Mouse (Mus musculus) kidney, postnatal 36 days (tissue): ENCODE results near the gene Fig4.

Experiments used
- DNase-seq, 2 experiments: peaks; one replicate each; pipeline ENCODE4 v3.0.0; 2021 to 2022; ENCODE audit warnings: mixed read lengths in 2 of 2

The Fig4 gene

DNA sequence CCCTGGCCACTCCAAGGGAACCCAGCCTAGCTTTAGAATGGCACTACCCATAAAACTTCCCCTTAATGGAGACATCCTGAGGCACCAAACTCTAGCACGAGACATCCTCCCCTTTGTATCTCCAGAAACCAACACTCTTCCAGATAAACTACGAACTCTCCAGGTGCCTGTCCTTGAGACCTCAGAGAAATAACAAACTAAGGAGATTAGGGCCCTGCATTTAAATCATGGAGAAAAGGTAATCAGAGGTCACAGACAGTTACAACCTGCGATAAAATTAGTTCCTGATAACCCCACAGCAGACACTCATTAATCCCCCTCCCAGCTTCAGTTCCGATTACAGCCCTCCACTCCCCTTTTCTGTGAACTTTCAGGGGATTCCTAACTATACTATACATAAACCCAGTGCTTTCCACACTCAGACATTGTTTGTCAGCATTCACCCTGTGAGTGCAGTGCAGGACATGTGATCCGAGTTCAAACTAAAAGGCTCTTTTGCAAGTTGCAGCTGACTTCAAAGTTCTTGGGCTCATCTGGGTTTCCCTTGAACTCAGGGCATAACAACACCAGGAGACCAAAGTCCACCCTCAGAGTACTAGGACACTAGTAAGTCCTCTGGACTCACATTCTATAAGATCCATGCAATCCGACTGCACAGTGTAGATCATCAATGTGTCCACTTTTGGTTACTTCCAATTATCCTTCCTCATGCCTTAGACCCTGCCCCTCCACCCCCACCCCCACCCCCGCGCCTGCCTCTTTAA is 42.6 kb downstream of the Fig4 start:
- DNase-seq: peak in 1 of 2 experiments; percentile 9

GRCm38 (mm10) chr10:41250749-41251065 is 52.4 kb downstream of the Fig4 start:
- no peak for DNase-seq

- DNase-seq: no peak
Measured at GRCm38 (mm10) chr10:41250045-41250748, 52.9 kb downstream of the Fig4 start.

GRCm38 (mm10) chr10:41249006-41249659 is 53.9 kb downstream of the Fig4 start:
- DNase-seq: no peak

GRCm38 (mm10) chr10:41247800-41248473 is 55.1 kb downstream of the Fig4 start:
- no peak for DNase-seq

- no peak for DNase-seq
Measured at GRCm38 (mm10) chr10:41246111-41246510, 56.9 kb downstream of the Fig4 start.

GRCm38 (mm10) chr10:41245477-41245876 is 57.6 kb downstream of the Fig4 start:
- DNase-seq: no peak

DNA sequence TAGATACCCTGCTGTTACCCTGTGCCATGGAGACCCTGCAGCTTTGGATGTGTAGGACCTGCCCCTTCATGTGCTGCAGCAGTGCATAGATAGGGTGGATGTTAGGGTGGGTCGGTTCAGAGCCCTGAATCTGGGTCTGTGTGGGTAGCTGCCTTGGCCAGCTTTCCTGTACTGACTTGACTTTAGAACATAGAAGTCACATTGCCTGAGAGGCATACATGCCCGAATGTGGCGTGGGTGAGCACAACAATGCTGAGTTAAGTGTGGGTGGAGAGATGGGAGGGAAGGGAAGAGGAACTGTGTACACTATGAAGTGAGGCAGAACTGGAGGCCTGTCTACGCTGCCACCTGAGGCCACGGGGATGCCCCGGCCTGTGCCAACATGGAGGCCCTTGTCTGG is 58.0 kb downstream of the Fig4 start:
- DNase-seq: no peak

DNA sequence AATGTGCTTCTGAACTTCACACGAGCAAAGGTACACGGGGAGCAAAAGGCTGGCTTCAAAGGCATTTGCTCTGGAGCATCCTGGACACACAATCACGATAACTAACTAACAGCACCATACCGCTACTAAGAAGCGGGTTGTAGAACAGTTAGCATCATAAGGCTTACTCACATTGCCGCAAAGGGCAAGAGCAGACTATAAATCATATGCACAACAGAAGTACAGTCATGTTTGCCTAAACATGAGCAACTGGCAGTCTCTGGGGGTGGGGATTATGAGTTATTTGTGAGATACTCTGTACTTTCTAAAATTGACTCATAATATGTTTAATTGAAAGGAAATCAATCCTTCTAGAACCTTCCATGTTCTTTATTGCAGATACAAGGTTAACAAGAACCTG is 59.1 kb downstream of the Fig4 start:
- DNase-seq: no peak

DNA sequence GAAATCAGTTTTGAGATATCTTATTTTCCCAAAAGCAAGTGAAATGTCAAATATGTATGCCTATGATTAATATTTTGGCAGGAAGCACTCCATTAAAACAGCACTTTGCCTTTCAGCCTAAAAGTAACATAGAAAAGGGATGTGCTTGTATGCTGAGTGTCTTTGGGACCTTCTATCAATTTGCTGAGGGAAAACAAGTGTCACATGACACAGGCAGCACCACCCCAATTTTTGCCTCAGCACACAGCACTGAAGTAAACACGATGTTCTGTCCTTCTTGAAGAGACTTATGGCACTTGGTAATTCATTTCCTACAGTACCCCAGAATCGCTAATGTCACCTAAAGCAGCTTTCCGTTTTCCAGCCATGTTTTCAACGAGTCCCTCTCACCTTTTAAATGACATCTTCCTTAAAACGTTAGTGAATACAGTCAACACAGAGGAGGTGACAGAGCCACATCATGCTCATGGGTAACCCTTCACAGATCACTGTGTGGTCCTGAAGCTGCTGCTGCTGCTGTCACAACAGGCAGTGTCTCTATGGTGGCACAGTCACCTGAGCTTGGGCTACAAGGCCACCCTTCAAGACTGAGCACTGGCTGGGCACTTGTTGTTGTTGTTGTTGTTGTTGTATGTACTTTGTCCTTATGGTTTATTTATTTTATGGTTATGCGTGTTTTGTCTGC is 61.4 kb downstream of the Fig4 start:
- no peak for DNase-seq

DNA sequence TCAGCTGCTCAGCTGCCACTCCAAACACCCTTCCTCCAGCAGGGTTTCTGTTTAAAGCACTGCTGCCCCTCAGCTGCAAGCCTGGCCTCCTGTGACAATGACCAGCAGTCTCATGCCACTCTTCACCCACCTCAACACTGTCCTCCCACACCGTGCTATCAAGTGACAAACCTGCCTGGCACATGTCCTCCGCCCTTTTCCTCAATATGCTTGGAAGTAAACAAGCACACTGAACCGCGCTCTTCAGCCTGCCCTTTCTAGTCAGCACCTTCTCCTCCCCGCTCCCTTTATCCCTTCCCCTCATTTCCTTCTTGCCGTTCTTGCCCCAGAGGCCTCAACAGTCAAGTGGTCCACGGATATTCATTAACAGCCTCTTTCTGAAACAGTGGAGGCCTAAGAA is 62.0 kb downstream of the Fig4 start:
- no peak for DNase-seq

DNA sequence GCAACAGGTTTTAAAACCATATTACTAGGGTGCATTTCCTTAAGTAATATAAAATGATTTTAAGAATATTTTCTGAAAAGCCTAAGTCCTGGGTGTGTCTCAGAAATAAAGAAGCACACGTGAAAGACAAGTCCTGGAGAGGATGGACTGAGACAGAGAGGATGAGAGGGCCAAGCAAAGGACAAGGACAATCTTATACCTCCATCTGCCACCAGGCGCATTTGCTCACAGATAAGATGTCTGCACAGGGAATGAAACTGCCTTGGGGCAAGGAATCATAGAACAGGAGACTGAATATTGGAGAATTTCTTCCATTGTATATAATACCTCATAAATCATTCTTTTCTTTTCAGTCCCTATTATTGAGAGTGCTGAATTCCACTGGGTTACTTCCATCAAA is 67.0 kb downstream of the Fig4 start:
- DNase-seq: no peak

DNA sequence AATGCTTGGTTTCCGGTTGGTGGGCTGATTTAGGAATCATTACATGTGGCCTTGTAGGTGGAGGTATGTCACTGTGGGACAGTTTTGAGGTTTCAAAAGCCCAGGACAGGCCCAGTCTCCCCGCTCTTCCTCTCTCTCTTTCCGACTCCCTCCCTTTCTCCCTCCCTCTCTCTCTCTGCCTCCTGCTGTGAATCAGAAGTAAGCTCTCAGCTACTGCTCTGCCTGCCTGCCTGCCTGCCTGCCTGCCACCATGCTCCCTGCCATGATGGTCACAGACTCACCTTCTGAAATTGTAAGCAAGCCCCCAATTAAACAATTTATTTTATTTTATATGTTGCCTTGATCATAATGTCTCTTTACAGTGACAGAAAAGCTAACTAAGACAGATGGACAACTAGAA is 67.5 kb downstream of the Fig4 start:
- DNase-seq: no peak

- DNase-seq: no peak
Measured at GRCm38 (mm10) chr10:41235159-41235558, 67.9 kb downstream of the Fig4 start.

- no peak for DNase-seq
Measured at GRCm38 (mm10) chr10:41234552-41234951, 68.5 kb downstream of the Fig4 start.

GRCm38 (mm10) chr10:41233140-41233539 is 69.9 kb downstream of the Fig4 start:
- no peak for DNase-seq

GRCm38 (mm10) chr10:41231163-41231835 is 71.8 kb downstream of the Fig4 start:
- DNase-seq: no peak

DNA sequence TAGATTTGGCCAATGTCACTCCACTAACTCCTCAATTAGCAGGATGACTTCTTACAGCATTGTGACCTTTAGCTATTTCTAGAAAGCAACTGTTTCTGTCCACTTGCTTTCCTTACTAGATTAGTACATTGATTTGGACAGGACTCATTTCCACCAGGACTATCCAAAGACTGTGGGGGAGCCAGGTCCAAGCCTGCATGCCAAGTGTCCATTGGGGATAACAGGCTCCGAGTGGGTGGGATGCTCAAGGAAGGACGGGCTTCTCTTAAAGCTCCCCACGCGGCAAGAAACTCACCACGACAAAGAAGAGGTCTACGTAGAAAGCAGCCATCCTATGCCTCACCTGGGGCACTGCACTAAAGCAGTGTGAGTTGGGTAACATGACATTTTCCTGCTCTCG is 75.4 kb downstream of the Fig4 start:
- no peak for DNase-seq

GRCm38 (mm10) chr10:41223499-41223898 is 79.6 kb downstream of the Fig4 start:
- DNase-seq: no peak

DNA sequence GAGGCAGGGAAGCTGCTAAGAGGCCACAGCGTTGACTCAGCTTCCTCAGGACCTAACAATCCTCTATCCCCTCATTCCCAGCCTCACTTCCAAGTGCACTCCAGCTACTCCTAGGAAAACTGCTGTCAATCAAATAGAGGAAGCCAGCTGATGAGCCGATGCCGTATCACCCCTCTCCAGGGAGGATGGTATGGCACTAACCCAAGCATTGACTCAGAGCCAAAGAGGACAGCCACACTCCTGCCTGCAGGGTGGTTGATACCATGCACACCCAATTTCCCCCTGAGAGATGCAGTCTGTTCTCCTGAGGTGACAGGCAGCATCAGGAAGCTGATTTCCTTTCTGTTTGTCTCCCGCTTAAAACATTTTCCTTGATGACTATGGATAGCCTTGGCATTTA is 81.9 kb downstream of the Fig4 start:
- DNase-seq: peak; percentile 3 to 4

DNA sequence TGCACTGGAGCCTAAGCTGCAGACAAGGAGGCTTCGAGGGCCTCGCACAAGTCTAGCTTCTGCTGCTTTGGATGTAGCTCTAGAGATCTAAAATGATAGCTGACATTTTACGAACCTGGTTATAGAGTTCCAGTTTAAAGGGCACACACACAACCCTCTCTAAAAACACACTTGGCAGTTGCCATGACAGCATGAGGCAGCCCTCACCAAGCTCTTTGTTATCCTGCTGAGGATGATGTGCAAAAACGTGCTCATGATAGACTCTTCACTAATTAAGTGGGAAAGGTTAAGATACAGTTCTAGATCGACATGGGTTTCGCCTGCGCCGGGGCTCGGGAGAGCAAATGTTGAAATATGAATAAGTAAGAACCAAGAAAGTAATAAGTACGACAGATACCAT is 84.2 kb downstream of the Fig4 start:
- DNase-seq: no peak

- DNase-seq: no peak
Measured at GRCm38 (mm10) chr10:41214083-41214482, 89.0 kb downstream of the Fig4 start.
